Mouse (Mus musculus): Measurements from ENCODE around the gene Eif4g1. TPM values are rescaled to one million over a fixed set of nuclear protein-coding genes. Genes with fewer than 3 reads are reported as not detected.

Eif4g1 gene
- polyA plus RNA-seq, 1 experiment from 2014 or later = 141 TPM

- no peak for ATAC-seq (ENCODE audit: low read depth)
- Histone ChIP-seq H3K4me2 (no peak overlapping the region), H3K27ac (replicated peaks) (no peak overlapping the region), H3K27me3 (no peaks in the 10 kb centered on the region), H3K4me1 (replicated peaks) (peaks cover 58% of the 10 kb centered on the region), H3K9me3 (no peaks in the 10 kb centered on the region), H3K36me3 (peaks cover 46% of the 10 kb centered on the region), H3K9ac (no peak overlapping the region), H3K4me3 (no peak overlapping the region)
- WGBS = 84% methylated on average over 5 of the region's 5 CpGs
These were observed 31.2 kb downstream of the Eif4g1 start for GRCm38 (mm10) chr16:20699266-20699665.

DNA sequence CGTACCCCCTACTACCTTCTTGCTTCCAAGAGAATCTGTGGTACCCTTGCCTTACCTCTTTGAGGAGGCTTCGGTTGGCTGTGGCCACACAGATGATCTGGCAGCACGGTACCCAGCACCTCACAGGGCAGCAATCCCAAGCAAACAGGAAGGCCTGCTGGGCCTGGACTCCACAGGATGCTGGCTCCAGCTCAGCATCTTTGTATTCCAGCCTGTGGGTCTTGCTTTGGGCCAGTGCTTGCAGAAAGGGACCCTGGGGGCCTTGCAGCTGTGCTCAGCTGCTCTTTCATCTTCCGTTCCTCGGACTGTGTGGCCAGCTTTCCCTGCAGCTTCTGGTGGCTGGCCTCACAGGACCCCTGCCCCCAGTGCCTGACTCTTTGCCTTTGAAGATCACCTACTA lies 31.9 kb downstream of the Eif4g1 start:
- Histone ChIP-seq H3K4me2 (no peak overlapping the region), H3K4me1 (replicated peaks) (peaks cover 50% of the 10 kb centered on the region), H3K36me3 (peaks cover 54% of the 10 kb centered on the region), H3K27me3 (no peaks in the 10 kb centered on the region), H3K9ac (0 out of 2 replicates have a peak overlapping the region, but pooled peaks have one; percentile 32), H3K9me3 (no peaks in the 10 kb centered on the region), H3K27ac (replicated peaks) (no peak overlapping the region; the same call in 1 of the 2 replicates), H3K4me3 (no peak overlapping the region)
- 30% methylated on average over 5 of the region's 5 CpGs for WGBS
- no peak for ATAC-seq (ENCODE audit: low read depth)

DNA sequence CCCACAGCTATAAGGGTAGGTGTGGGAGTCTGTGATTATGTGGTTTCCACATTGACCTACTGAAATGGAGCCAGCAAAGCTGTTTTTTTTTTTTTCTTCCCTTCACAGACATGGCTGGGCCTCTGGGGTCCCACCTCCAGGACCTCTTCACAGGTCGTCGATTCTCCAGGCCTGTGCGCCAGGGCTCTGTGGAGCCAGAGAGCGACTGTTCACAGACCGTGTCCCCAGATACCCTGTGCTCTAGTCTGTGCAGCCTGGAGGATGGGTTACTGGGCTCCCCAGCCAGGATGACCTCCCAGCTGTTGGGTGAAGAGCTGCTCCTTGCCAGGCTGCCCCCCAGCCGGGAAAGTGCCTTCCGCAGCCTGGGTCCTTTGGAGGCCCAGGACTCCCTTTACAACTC lies 33.2 kb downstream of the Eif4g1 start:
- peak overlapping the region; percentile 72 for H3K27ac ChIP-seq (replicated peaks)
- H3K4me3 ChIP-seq = no peak overlapping the region
- H3K4me1 ChIP-seq (replicated peaks) = peaks cover 37% of the 10 kb centered on the region
- 0 out of 2 replicates have a peak overlapping the region, but pooled peaks have one; percentile 0 for H3K4me2 ChIP-seq
- 51% methylated on average over 7 of the region's 7 CpGs for WGBS
- H3K36me3 ChIP-seq = peaks cover 67% of the 10 kb centered on the region
- H3K27me3 ChIP-seq = no peaks in the 10 kb centered on the region
- peak overlapping the region; percentile 47; the same call in 1 of the 2 replicates for H3K9ac ChIP-seq
- no peaks in the 10 kb centered on the region for H3K9me3 ChIP-seq
- no peak for ATAC-seq (ENCODE audit: low read depth)

DNA sequence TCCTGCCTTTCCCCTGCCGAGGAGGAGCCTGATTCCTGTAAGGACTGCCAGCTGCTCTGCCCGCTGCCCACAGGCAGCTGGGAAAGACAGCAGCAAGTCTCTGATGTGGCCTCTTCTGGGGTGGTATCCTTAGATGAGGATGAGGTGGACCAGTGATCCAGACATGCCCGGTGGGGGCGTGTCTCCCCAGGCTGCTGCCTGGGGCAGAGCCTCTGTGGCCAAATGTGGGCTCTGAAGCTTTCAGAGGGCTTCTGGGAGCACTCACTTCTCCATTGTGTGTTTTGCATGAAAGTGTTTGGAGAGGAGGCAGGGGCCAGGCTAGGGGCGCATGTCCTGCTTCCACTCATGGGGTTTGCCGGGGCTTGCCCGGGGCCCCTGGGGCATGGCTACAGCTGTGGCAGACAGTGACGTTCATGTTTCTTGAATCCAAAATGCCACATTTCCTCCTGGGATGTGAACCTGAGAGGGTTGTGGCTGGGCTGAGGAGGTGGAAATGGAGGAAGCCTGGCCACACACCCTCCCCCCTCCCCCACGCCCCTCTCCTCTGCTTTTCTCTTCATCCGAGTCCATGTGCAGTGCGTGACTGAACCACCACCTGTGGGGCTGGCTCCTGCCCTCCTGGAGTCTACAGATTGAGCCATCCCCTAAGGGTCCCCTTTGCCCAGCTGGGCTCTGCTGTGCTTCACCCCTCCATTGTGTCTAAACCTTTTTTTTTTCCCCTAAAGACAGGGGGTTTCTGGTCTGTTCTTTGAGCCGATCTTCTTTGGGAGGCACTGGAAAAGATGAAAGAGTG lies 33.8 kb downstream of the Eif4g1 start:
- H3K4me1 ChIP-seq (replicated peaks) = peaks cover 32% of the 10 kb centered on the region
- peak overlapping the region; percentile 0; the same call in 1 of the 2 replicates for H3K4me2 ChIP-seq
- H3K36me3 ChIP-seq = peaks cover 73% of the 10 kb centered on the region
- no peaks in the 10 kb centered on the region for H3K27me3 ChIP-seq
- ATAC-seq (ENCODE audit: low read depth) = peak; percentile 24
- peak overlapping the region; percentile 72 for H3K27ac ChIP-seq (replicated peaks)
- peak overlapping the region; percentile 47 for H3K9ac ChIP-seq
- 10% methylated on average over 12 of the region's 12 CpGs for WGBS
- no peaks in the 10 kb centered on the region for H3K9me3 ChIP-seq
- no peak overlapping the region for H3K4me3 ChIP-seq

GRCm38 (mm10) chr16:20702522-20702893 lies 34.4 kb downstream of the Eif4g1 start:
- Histone ChIP-seq H3K36me3 (peaks cover 79% of the 10 kb centered on the region), H3K9ac (peak overlapping the region; percentile 47)

GRCm38 (mm10) chr16:20703071-20703470 lies 35.0 kb downstream of the Eif4g1 start:
- WGBS = 93% methylated on average over 10 of the region's 10 CpGs
- H3K9ac ChIP-seq = no peak overlapping the region
- peaks cover 84% of the 10 kb centered on the region for H3K36me3 ChIP-seq
- no peaks in the 10 kb centered on the region for H3K27me3 ChIP-seq
- no peaks in the 10 kb centered on the region for H3K9me3 ChIP-seq
- 0 out of 2 replicates have a peak overlapping the region, but pooled peaks have one; percentile 72 for H3K27ac ChIP-seq (replicated peaks)
- peaks cover 32% of the 10 kb centered on the region for H3K4me1 ChIP-seq (replicated peaks)
- no peak overlapping the region for H3K4me2 ChIP-seq
- no peak for ATAC-seq (ENCODE audit: low read depth)
- no peak overlapping the region for H3K4me3 ChIP-seq

More at GRCm38 (mm10) chr16:20702522-20702893, 34.4 kb downstream of the Eif4g1 start:
- peak; percentile 67 for ATAC-seq (ENCODE audit: low read depth)
- peaks cover 32% of the 10 kb centered on the region for H3K4me1 ChIP-seq (replicated peaks)
- no peak overlapping the region for H3K4me3 ChIP-seq
- WGBS = 4% methylated on average over 8 of the region's 8 CpGs
- no peaks in the 10 kb centered on the region for H3K9me3 ChIP-seq
- H3K27me3 ChIP-seq = no peaks in the 10 kb centered on the region
- no peak overlapping the region; the same call in 1 of the 2 replicates for H3K4me2 ChIP-seq
- peak overlapping the region; percentile 72 for H3K27ac ChIP-seq (replicated peaks)

DNA sequence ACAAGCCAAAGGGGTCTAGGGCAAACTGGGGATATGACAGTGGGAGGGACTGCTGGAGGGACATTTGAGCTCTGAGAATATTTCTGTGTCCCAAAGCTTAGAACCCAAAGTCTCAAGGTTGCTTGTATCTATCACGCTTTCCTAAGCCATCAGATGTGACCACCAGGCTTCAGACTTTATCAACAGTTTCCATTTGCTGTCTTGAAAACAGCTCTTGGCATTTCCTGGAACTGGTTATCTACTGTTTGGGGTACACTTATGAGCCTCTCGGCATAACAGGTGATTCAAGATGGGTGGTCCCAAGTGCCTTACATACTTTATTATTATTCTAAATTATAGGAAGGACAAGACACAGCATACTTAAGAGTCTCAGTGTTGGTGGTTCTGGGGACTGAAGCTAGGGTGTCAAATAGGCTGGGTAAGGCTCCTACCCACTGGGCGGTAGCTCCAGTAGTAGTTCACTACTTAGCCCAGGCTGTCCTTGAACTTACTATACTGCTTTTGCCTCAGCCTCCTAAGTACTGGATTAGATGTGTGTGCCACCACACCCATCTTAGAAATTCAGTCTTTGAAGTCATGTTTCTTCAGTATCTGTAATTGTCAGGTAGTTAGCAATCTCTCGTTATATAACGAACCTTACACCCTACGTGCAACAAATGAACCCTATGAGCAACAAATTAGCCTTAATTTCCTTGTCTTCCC lies 35.7 kb downstream of the Eif4g1 start:
- no peak overlapping the region for H3K4me2 ChIP-seq
- H3K27me3 ChIP-seq = no peaks in the 10 kb centered on the region
- H3K9ac ChIP-seq = no peak overlapping the region
- no peak for ATAC-seq (ENCODE audit: low read depth)
- H3K9me3 ChIP-seq = no peaks in the 10 kb centered on the region
- peaks cover 88% of the 10 kb centered on the region for H3K36me3 ChIP-seq
- H3K4me1 ChIP-seq (replicated peaks) = peaks cover 32% of the 10 kb centered on the region
- H3K4me3 ChIP-seq = no peak overlapping the region
- 95% methylated on average over 6 of the region's 6 CpGs for WGBS
- H3K27ac ChIP-seq (replicated peaks) = no peak overlapping the region

DNA sequence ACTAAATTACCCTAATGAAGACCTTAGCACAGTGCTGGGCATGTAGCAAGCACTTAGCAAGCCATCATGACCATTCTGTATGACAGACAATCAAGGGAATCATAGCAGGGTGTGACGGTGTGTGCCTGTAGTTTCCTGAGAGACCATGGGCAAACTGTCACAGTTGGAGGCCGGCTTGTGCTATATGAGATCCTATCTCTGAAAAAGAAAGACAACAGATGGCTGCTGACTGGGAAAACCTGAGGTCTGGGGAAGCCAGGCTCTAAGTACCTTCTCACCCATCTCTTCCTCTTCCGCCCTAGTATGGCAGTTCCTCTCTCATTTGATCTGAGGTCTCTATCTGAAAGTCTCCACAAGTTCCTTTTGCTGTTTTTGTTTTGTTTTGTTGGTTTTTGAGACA lies 37.7 kb downstream of the Eif4g1 start:
- ATAC-seq (ENCODE audit: low read depth) = no peak
- H3K27me3 ChIP-seq = no peaks in the 10 kb centered on the region
- no peaks in the 10 kb centered on the region for H3K9me3 ChIP-seq
- H3K4me2 ChIP-seq = no peak overlapping the region
- H3K4me1 ChIP-seq (replicated peaks) = peaks cover 32% of the 10 kb centered on the region
- WGBS = 82% methylated on average over 3 of the region's 3 CpGs
- H3K4me3 ChIP-seq = no peak overlapping the region
- H3K36me3 ChIP-seq = peaks cover 89% of the 10 kb centered on the region
- no peak overlapping the region for H3K9ac ChIP-seq
- H3K27ac ChIP-seq (replicated peaks) = no peak overlapping the region

DNA sequence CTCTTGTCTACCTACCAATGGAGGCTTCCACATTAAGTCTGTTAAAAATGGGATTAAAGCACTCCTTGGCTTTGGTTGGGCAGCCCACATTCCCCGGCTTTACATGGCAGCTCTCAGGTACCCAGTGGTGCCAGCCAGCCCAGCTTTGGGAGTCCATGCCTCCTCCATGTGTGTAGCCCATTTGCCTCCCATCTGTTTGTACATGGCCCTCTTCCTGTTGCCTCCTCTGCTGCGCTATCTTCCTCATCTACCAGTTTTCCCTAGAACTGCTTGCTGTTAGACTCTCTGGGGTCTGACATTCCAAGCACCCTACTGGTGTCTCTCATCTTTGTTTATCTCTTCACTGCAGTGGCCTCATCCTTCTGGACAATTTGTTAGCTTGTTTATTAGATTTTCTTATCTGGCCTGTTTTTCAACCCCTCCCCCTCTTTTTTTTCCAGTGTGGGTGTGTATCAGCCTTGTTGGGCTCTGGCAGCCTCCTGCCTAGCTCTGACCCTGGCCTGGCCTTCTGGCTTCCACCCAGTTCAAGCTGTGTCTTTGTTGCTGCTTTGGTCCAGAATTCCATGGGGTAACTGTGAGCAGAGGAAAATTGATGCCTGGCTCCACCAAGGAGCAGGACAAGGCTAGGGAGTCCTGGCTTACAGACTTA lies 38.4 kb downstream of the Eif4g1 start:
- Histone ChIP-seq H3K4me2 (no peak overlapping the region), H3K9ac (no peak overlapping the region), H3K27ac (replicated peaks) (no peak overlapping the region), H3K4me1 (replicated peaks) (peaks cover 26% of the 10 kb centered on the region), H3K36me3 (peaks cover 90% of the 10 kb centered on the region), H3K4me3 (no peak overlapping the region), H3K9me3 (no peaks in the 10 kb centered on the region), H3K27me3 (no peaks in the 10 kb centered on the region)
- no peak for ATAC-seq (ENCODE audit: low read depth)
- 93% methylated on average over 2 of the region's 2 CpGs for WGBS

DNA sequence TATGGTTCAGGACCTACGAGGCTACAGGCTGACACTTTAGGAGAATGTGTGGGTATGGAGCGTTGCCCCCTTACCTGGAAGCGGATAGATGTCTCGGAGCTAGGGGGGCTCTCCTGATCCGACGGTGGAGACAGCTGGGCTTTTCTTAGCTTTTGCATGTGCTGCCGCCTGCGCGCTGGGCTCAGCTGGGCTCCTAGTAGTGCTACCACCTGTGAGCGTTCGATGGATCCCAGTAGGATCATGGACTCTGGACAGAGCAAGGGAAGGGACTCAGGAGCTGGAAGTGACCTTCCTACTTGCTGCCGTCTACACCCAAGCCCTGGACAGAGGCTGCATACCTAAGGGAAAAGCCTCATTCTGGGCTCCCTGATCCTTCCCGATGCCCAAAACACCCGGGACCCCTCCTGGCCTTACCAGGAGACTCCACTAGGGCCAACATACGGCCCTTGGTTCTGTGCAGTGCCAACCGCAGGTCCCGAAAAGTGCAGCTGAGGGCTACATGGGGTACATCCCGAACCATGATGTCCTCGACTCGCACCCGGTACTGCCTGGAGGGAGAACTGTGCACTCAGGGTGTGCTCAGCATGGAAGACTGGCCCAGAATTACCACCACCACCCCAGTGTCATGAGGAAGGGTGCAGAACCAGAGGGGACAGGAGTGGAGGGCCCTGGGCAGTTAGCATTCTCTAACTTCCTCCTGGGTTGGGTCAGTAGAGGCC lies 40.3 kb downstream of the Eif4g1 start:
- no peak overlapping the region for H3K27ac ChIP-seq (replicated peaks)
- H3K9me3 ChIP-seq = no peaks in the 10 kb centered on the region
- H3K4me3 ChIP-seq = no peak overlapping the region
- H3K4me2 ChIP-seq = no peak overlapping the region
- peaks cover 98% of the 10 kb centered on the region for H3K36me3 ChIP-seq
- no peaks in the 10 kb centered on the region for H3K27me3 ChIP-seq
- ATAC-seq (ENCODE audit: low read depth) = no peak
- 93% methylated on average over 21 of the region's 21 CpGs for WGBS
- peaks cover 15% of the 10 kb centered on the region; the same call in 1 of the 2 replicates for H3K4me1 ChIP-seq (replicated peaks)
- H3K9ac ChIP-seq = peak overlapping the region; percentile 8; the same call in 1 of the 2 replicates

DNA sequence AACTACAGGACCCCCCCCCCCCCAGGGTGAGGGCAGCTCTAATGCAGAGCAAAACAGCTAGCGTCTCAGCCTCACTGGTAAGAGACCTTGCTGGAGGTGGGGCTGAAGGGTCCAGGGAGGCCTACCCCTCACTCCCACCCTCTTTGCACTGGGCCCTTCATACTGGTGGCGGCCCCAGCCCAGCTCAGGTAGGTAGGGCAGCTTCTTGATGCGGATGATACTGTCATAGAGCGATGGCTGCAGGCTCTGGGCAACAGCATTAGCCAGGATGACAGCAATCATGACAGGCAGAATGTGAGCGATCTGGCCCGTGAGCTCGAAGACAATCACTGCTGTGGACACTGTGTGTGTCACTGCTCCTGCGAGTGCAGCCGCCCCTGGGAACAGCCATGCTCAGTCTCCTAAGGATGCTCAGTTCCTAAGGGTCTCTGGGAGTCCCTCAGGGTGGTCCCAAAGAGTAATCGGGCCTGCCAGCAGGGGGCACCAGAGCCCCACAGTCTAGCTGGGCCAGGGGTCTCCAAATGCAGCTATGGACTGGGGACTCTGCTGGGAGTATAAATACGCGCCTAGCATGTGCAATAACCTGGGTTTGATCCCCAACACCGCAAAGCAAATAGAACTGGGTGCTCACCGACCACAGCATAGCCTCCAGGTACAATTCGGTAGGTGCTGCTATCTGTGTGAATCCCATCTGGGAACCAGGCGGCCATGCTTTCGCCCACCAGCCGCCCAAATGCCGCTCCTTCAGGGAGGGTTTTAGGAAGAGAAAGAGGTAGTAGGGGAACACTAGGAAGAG lies 41.0 kb downstream of the Eif4g1 start:
- no peaks in the 10 kb centered on the region for H3K9me3 ChIP-seq
- peaks cover 91% of the 10 kb centered on the region for H3K36me3 ChIP-seq
- H3K4me2 ChIP-seq = no peak overlapping the region
- ATAC-seq (ENCODE audit: low read depth) = peak; percentile 62
- no peak overlapping the region for H3K27ac ChIP-seq (replicated peaks)
- peaks cover 20% of the 10 kb centered on the region for H3K4me1 ChIP-seq (replicated peaks)
- H3K9ac ChIP-seq = peak overlapping the region; percentile 17; the same call in 1 of the 2 replicates
- 74% methylated on average over 19 of the region's 19 CpGs for WGBS
- H3K4me3 ChIP-seq = no peak overlapping the region
- no peaks in the 10 kb centered on the region for H3K27me3 ChIP-seq

All from neural tube, embryonic 13.5 days (tissue).